Mouse (Mus musculus) monocyte, adult 2 months (primary cell): Measurements from ENCODE around the gene Gm595.

ENCODE experiments used
- DNase-seq, 2 experiments: peaks; one replicate each; pipeline ENCODE4 v3.0.0; 2022; ENCODE audit warnings: low spot score in 2 of 2, low read depth in 1 of 2

The Gm595 gene

GRCm38 (mm10) chrX:48877613-48878012 is at the start of gene Gm595:
Gm595 (minus strand) TSS chrX:48877713.
- no peak for DNase-seq

DNA sequence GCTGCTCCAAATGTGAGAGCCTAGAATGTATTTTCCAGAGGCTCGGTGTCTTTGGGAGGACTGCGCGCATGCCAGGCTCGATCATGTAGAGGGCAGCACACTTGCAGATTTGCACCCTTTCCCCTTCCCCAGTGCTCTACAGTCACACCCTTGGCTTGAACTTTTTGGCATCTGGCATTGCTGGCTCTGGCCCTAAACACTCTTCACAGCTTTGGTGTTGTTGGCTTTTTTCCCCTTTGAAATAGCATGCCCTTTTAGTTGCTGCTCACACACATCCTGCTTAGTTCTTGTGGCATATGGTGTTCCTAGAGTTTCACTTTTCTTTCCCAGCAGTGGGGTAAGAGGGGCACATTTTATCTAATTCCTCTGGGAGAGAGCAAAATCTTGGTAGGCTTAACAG is 30.9 kb upstream of the Gm595 start:
- no peak for DNase-seq

DNA sequence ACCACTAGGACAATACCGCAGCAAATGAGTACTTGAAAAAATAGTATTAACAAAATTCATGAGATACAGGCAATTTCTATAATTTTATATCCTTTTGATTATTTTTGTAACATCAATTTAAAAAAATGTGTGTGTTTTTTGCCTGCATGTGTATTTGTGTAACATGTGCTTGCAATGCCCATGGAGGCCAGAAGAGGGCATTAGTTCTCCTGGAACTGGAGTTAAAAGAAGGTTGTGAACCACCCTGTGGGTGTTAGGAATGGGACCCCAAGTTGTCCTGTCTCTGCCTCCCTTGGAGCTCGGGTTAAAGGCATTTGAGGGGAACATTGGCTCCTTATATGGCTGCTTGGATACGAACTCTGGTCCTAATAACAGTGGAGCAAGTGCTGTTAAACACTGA is 26.2 kb upstream of the Gm595 start:
- no peak for DNase-seq

- DNase-seq, result no peak
Observed at GRCm38 (mm10) chrX:48899555-48899954, 22.0 kb upstream of the Gm595 start.

- no peak for DNase-seq
Observed at GRCm38 (mm10) chrX:48896803-48897202, 19.3 kb upstream of the Gm595 start.

- no peak for DNase-seq
Observed at GRCm38 (mm10) chrX:48893946-48894345, 16.4 kb upstream of the Gm595 start.

DNA sequence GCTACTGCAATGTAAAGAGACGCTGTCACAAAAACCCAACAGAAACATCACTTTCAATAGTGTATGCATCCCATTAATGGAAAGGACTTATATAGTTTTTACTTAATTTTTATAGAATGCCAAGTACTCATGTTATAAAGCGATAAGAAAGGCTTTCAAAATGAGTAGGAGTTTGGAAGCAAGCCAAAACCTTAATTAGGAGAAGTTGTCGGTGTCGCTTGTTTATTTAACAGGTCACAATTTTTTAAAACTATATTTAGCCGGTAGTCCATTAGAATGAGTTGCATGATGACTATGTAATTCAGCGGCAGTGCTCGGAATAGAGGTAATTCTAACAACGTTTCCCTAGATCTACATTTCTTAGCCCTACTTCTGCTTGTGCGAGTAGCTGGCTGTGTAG is 12.7 kb upstream of the Gm595 start:
- DNase-seq, result no peak

DNA sequence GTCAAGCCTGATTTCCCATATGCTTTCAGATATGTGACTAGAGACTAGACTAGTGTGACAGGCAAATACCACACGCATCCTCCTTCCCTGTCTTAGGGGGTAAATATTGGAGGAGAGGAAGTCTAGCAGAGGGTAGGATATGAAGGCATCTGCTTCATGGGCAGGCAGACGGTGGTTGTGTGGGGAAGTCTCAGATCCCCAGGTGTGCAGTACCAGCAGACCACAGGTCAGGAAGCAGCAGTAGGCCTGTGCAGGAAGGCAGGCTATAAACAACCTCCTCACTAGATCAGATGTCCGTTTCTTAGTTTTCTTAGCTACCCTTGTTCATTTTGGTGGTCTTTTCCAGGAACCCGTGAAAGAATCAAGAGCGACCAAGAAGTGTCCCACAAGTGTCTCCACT is 7.1 kb upstream of the Gm595 start:
- no peak for DNase-seq
